Mouse (Mus musculus) gastrocnemius, postnatal 25 days (tissue): ENCODE results near the gene Ficd. TPM values are rescaled to one million over a fixed set of nuclear protein-coding genes. Genes with fewer than 3 reads are reported as not detected.

Source experiments
- DNase-seq: peaks from one replicate; pipeline ENCODE4 v3.0.0; 2022
- total RNA-seq, 2 experiments: library from RNA; stranded (reverse); gene quantifications; 1 replicate in 1 of 2; 2 replicates in 1 of 2; pipeline ENCODE4 v1.2.3; 2021

Ficd gene
- total RNA-seq, 2 experiments from 2014 or later, result 4.8 to 5.9 TPM

GRCm38 (mm10) chr5:113730641-113731121 is 4.9 kb upstream of the Ficd start:
- no peak for DNase-seq

GRCm38 (mm10) chr5:113731174-113731573 is 4.4 kb upstream of the Ficd start:
- no peak for DNase-seq

- no peak for DNase-seq
Measured at GRCm38 (mm10) chr5:113732182-113732581, 3.4 kb upstream of the Ficd start.

- no peak for DNase-seq
Measured at GRCm38 (mm10) chr5:113734376-113734775, 1.2 kb upstream of the Ficd start.

GRCm38 (mm10) chr5:113735023-113735344 is 619 bp upstream of the Ficd start:
- no peak for DNase-seq

- no peak for DNase-seq
Measured at GRCm38 (mm10) chr5:113736113-113736502, 505 bp downstream of the Ficd start.

- no peak for DNase-seq
Measured at GRCm38 (mm10) chr5:113736522-113737164, 1.0 kb downstream of the Ficd start.

- no peak for DNase-seq
Measured at GRCm38 (mm10) chr5:113737607-113738237, 2.1 kb downstream of the Ficd start.

- DNase-seq, result no peak
Measured at GRCm38 (mm10) chr5:113747629-113748028, 12.0 kb downstream of the Ficd start.

GRCm38 (mm10) chr5:113748556-113749331 is 13.1 kb downstream of the Ficd start:
- no peak for DNase-seq

- no peak for DNase-seq
Measured at GRCm38 (mm10) chr5:113751521-113752157, 16.0 kb downstream of the Ficd start.

- DNase-seq, result no peak
Measured at GRCm38 (mm10) chr5:113755347-113756030, 19.9 kb downstream of the Ficd start.

- no peak for DNase-seq
Measured at GRCm38 (mm10) chr5:113761585-113761984, 26.0 kb downstream of the Ficd start.

- no peak for DNase-seq
Measured at GRCm38 (mm10) chr5:113764426-113764825, 28.8 kb downstream of the Ficd start.

- peak; percentile 10 for DNase-seq
Measured at GRCm38 (mm10) chr5:113765641-113766526, 30.3 kb downstream of the Ficd start.

- DNase-seq, result no peak
Measured at GRCm38 (mm10) chr5:113768806-113769205, 33.2 kb downstream of the Ficd start.

GRCm38 (mm10) chr5:113771213-113772162 is 35.9 kb downstream of the Ficd start:
- DNase-seq, result peak; percentile 80

GRCm38 (mm10) chr5:113772450-113772895 is 36.9 kb downstream of the Ficd start, which contains the start of the genes Sart3 and Iscu:
Sart3 (minus strand) TSS chr5:113772510.
Iscu (plus strand) TSS chr5:113772748.
- DNase-seq, result peak; percentile 93

- peak; percentile 28 for DNase-seq
Measured at GRCm38 (mm10) chr5:113772905-113773519, 37.4 kb downstream of the Ficd start.
